Mouse (Mus musculus) C2C12 (cell line): ENCODE measurements at regions not wholly inside any gene's neighbourhood (a gene's known extent, or its start where the extent isn't known, plus 50 kb on each side); places are given as distances from the start of the nearest gene placed in this dataset.
A peak's percentile ranks its signal among the peaks of the same experiment; 100 is the strongest.

Experiments
- H3K27me3 ChIP-seq: one replicate; pipeline ENCODE4 v1.6.1; 2011; ENCODE audit not compliant: control insufficient read depth, insufficient read depth, insufficient read length
- H3K36me3 ChIP-seq: one replicate; pipeline ENCODE4 v1.6.1; 2011; ENCODE audit not compliant: control insufficient read depth, insufficient read depth
- H3K4me3 ChIP-seq: one replicate; pipeline ENCODE4 v1.5.1; 2011; ENCODE audit warnings: mild to moderate bottlenecking, control low read depth; ENCODE audit not compliant: poor library complexity, insufficient read depth, severe bottlenecking
- H3K79me2 ChIP-seq: one replicate; pipeline ENCODE4 v1.6.1; 2011; ENCODE audit not compliant: control insufficient read depth, insufficient read depth
- H3K79me3 ChIP-seq: one replicate; pipeline ENCODE4 v1.6.1; 2011; ENCODE audit warnings: low read depth, control low read depth
- H3ac ChIP-seq: one replicate; pipeline ENCODE3; 2011; ENCODE audit warnings: low read depth; ENCODE audit not compliant: control insufficient read depth, insufficient read length
- CEBPB ChIP-seq: IDR thresholded peaks from one replicate; pipeline ENCODE4 v1.6.1; 2011; ENCODE audit warnings: low read depth, mild to moderate bottlenecking, control low read depth, moderate library complexity
- CTCF ChIP-seq: IDR thresholded peaks from one replicate; pipeline ENCODE4 v1.5.1; 2011; ENCODE audit not compliant: control insufficient read depth, insufficient read depth, insufficient read length
- FOSL1 ChIP-seq: IDR thresholded peaks from one replicate; pipeline ENCODE4 v1.8.0; 2011; ENCODE audit warnings: mild to moderate bottlenecking, low read length; ENCODE audit not compliant: poor library complexity, insufficient read depth, severe bottlenecking
- MAX ChIP-seq: IDR thresholded peaks from one replicate; pipeline ENCODE4 v1.6.1; 2011; ENCODE audit warnings: mild to moderate bottlenecking, control low read depth
- MYOD1 ChIP-seq: IDR thresholded peaks from one replicate; pipeline ENCODE4 v1.6.1; 2011; ENCODE audit warnings: low read depth; ENCODE audit not compliant: control insufficient read depth, insufficient read length
- MYOG ChIP-seq: IDR thresholded peaks from one replicate; pipeline ENCODE4 v1.6.1; 2011; ENCODE audit not compliant: control insufficient read depth, insufficient read length; ENCODE audit errors: extremely low read depth
- USF1 ChIP-seq: IDR thresholded peaks from one replicate; pipeline ENCODE4 v1.6.1; 2011; ENCODE audit warnings: low read depth, mild to moderate bottlenecking, control low read depth, moderate library complexity

GRCm38 (mm10) chr11:26961336-26961980 lies 367.7 kb upstream of the Vrk2 start:
- Histone ChIP-seq H3K4me3 (no peak overlapping the region), H3ac (no peak overlapping the region), H3K36me3 (no peaks in the 10 kb centered on the region), H3K79me2 (no peaks in the 10 kb centered on the region), H3K27me3 (no peaks in the 10 kb centered on the region), H3K79me3 (no peaks in the 10 kb centered on the region)
- TF ChIP-seq CEBPB (no peak), CTCF (peak; percentile 82)

DNA sequence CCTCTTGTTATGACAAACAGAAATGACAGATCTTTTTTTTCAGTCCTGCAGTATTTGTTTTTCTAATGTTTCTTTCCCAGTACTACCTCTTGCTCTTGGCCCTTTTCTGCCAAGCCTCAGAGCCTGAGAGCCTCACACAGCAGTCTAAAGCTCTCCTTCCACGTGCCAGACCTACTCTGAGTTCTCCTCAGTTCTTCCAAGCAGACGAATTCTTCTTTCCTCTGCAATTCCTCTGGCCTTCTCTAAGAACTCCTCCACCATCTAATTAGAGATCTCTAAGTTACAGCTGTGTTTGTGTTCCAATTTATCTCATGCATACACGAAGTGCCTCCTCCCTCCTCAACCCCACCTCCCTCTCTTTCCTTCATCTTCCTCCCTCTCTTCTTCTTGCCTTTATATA lies 362.4 kb upstream of the Vrk2 start:
- Histone ChIP-seq H3ac (no peak overlapping the region), H3K36me3 (no peaks in the 10 kb centered on the region), H3K27me3 (no peaks in the 10 kb centered on the region), H3K79me3 (no peaks in the 10 kb centered on the region), H3K79me2 (no peaks in the 10 kb centered on the region), H3K4me3 (no peak overlapping the region)
- TF ChIP-seq USF1 (no peak), MYOD1 (no peak), CTCF (no peak), MYOG (no peak), FOSL1 (no peak), MAX (no peak), CEBPB (no peak)

DNA sequence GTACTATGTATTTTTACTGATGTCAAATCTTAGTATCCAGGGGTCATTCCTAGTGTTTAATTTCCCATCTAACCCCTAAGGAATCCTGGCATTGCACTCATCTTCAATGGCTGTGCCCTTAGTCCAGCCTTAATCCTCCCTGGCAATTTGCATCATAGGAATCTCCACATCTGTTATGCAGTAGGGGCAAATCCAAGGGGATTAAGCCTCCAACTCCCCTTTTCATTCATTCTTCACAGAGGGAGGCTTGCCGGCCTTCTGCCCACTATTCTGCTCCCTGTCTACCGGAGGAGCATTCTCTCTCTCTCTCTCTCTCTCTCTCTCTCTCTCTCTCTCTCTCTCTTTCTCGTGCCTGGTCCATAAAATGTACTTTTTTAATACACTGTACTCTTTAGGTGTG lies 338.0 kb upstream of the Vrk2 start:
- H3K27me3 ChIP-seq: no peaks in the 10 kb centered on the region
- no peak for TF ChIP-seq CEBPB
- no peak for TF ChIP-seq MYOG
- no peak for TF ChIP-seq FOSL1
- TF ChIP-seq MAX: no peak
- TF ChIP-seq USF1: no peak
- no peak for TF ChIP-seq MYOD1
- no peak for TF ChIP-seq CTCF
- H3K36me3 ChIP-seq: no peaks in the 10 kb centered on the region
- H3K79me3 ChIP-seq: no peaks in the 10 kb centered on the region
- H3K79me2 ChIP-seq: no peaks in the 10 kb centered on the region
- H3ac ChIP-seq: no peak overlapping the region
- no peak overlapping the region for H3K4me3 ChIP-seq

GRCm38 (mm10) chr11:26907099-26907498 lies 313.3 kb upstream of the Vrk2 start:
- H3K79me2 ChIP-seq: no peaks in the 10 kb centered on the region
- no peaks in the 10 kb centered on the region for H3K27me3 ChIP-seq
- TF ChIP-seq FOSL1: no peak
- TF ChIP-seq MYOG: no peak
- TF ChIP-seq MYOD1: no peak
- no peak for TF ChIP-seq USF1
- no peak for TF ChIP-seq MAX
- TF ChIP-seq CTCF: no peak
- no peak for TF ChIP-seq CEBPB
- H3K36me3 ChIP-seq: no peaks in the 10 kb centered on the region
- no peak overlapping the region for H3K4me3 ChIP-seq
- no peaks in the 10 kb centered on the region for H3K79me3 ChIP-seq
- H3ac ChIP-seq: no peak overlapping the region

- Histone ChIP-seq H3K36me3 (no peaks in the 10 kb centered on the region), H3K79me3 (no peaks in the 10 kb centered on the region), H3K4me3 (no peak overlapping the region), H3ac (no peak overlapping the region), H3K27me3 (no peaks in the 10 kb centered on the region), H3K79me2 (no peaks in the 10 kb centered on the region)
- no peak for TF ChIP-seq CEBPB
- no peak for TF ChIP-seq MYOG
- TF ChIP-seq MAX: no peak
- TF ChIP-seq FOSL1: no peak
- no peak for TF ChIP-seq MYOD1
- no peak for TF ChIP-seq USF1
- TF ChIP-seq CTCF: no peak
These were observed 287.8 kb upstream of the Vrk2 start for GRCm38 (mm10) chr11:26881635-26882034.
